Mouse (Mus musculus): Measurements from ENCODE around the gene Zfp385c.

GRCm38 (mm10) chr11:100616332-100616731, 75.9 kb downstream of the Zfp385c start:
- no peak for TF ChIP-seq POLR2A (IDR thresholded peaks at IDR 0.05; ENCODE audit: extremely low read depth, insufficient read depth, low read length)
- no peak for TF ChIP-seq CTCF (IDR thresholded peaks at IDR 0.05; ENCODE audit: extremely low read depth, insufficient read depth, low read length)

All from cortical plate, adult 2 months (tissue).